Mouse (Mus musculus) embryonic fibroblast, embryonic 13.5 days (primary cell): ENCODE results near the gene Mcm6. TPM values are rescaled to one million over a fixed set of nuclear protein-coding genes. Genes with fewer than 3 reads are reported as not detected.
"Not testable (repeated sequence)": the region's sequence is repeated elsewhere in the genome, so short reads cannot be mapped to it uniquely, and the experiment has no call there.

Experiments
- H3K27ac ChIP-seq: 2 replicates; pipeline ENCODE4 v1.5.1; 2012; ENCODE audit warnings: low read length, control low read depth, inconsistent platforms; ENCODE audit not compliant: insufficient read depth
- H3K4me1 ChIP-seq: 2 replicates; pipeline ENCODE4 v1.6.1; 2011; ENCODE audit warnings: low read length; ENCODE audit not compliant: control insufficient read depth, insufficient read depth
- H3K4me3 ChIP-seq: 2 replicates; pipeline ENCODE4 v1.5.1; 2011; ENCODE audit warnings: mild to moderate bottlenecking, control low read depth, low read length; ENCODE audit not compliant: insufficient read depth
- CTCF ChIP-seq: IDR thresholded peaks from 2 replicates; pipeline ENCODE4 v1.5.1; 2011; ENCODE audit warnings: mild to moderate bottlenecking, control low read depth, low read length, moderate library complexity, borderline replicate concordance; ENCODE audit not compliant: insufficient read depth
- POLR2A ChIP-seq: IDR thresholded peaks from 2 replicates; pipeline ENCODE4 v1.6.1; 2011; ENCODE audit warnings: low read depth, mild to moderate bottlenecking, control low read depth, low read length, moderate library complexity
- polyA plus RNA-seq: library from polyadenylated mRNA; stranded (reverse); fragments of >200 nt; gene quantifications from 2 replicates; pipeline ENCODE4 v1.2.4, GENCODE M21; 2011; ENCODE audit warnings: low read depth; ENCODE audit not compliant: missing spikeins, insufficient read length

The Mcm6 gene
- polyA plus RNA-seq, 1 experiment = 91.1 TPM

GRCm38 (mm10) chr1:128337708-128338320 lies 21.6 kb downstream of the Mcm6 start:
- Histone ChIP-seq H3K4me3 (no peak overlapping the region), H3K27ac (no peak overlapping the region), H3K4me1 (no peaks in the 10 kb centered on the region)
- TF ChIP-seq CTCF (no peak), POLR2A (no peak)

GRCm38 (mm10) chr1:128330313-128330712 lies 29.2 kb downstream of the Mcm6 start:
- no peak for TF ChIP-seq CTCF
- H3K27ac ChIP-seq = no peak overlapping the region
- H3K4me1 ChIP-seq = no peaks in the 10 kb centered on the region
- H3K4me3 ChIP-seq = no peak overlapping the region

- TF ChIP-seq CTCF (no peak), POLR2A (no peak)
- no peak within 1 kb of the TSS for H3K27ac ChIP-seq
Measured at GRCm38 (mm10) chr1:128328218-128328617, 31.2 kb downstream of the Mcm6 start, which contains the start of gene Lct. Lct (minus strand) TSS chr1:128328318.

GRCm38 (mm10) chr1:128327165-128327564 lies 32.3 kb downstream of the Mcm6 start:
- Histone ChIP-seq H3K4me1 (no peaks in the 10 kb centered on the region), H3K4me3 (no peak overlapping the region), H3K27ac (no peak overlapping the region)
- TF ChIP-seq CTCF = no peak
- no peak for TF ChIP-seq POLR2A

More at GRCm38 (mm10) chr1:128328218-128328617, 31.2 kb downstream of the Mcm6 start, which contains the start of gene Lct:
- Histone ChIP-seq H3K4me3 (no peak within 1 kb of the TSS), H3K4me1 (no peaks in the 10 kb centered on the region)

GRCm38 (mm10) chr1:128324776-128325175 lies 34.7 kb downstream of the Mcm6 start:
- H3K4me3 ChIP-seq = no peak overlapping the region
- H3K4me1 ChIP-seq = no peaks in the 10 kb centered on the region
- no peak overlapping the region for H3K27ac ChIP-seq
- TF ChIP-seq POLR2A (no peak), CTCF (no peak)

GRCm38 (mm10) chr1:128323026-128323643 lies 36.3 kb downstream of the Mcm6 start:
- no peak overlapping the region for H3K27ac ChIP-seq
- H3K4me3 ChIP-seq = no peak overlapping the region
- no peaks in the 10 kb centered on the region for H3K4me1 ChIP-seq
- no peak for TF ChIP-seq CTCF
- TF ChIP-seq POLR2A = no peak

GRCm38 (mm10) chr1:128319266-128319665 lies 40.2 kb downstream of the Mcm6 start:
- H3K27ac ChIP-seq = not testable (repeated sequence)

GRCm38 (mm10) chr1:128314665-128315064 lies 44.8 kb downstream of the Mcm6 start:
- Histone ChIP-seq H3K4me1 (no peaks in the 10 kb centered on the region), H3K27ac (no peak overlapping the region), H3K4me3 (no peak overlapping the region)
- TF ChIP-seq POLR2A = no peak
- no peak for TF ChIP-seq CTCF

More at GRCm38 (mm10) chr1:128319266-128319665, 40.2 kb downstream of the Mcm6 start:
- not testable (repeated sequence) for H3K4me3 ChIP-seq, H3K4me1 ChIP-seq

GRCm38 (mm10) chr1:128309043-128309442 lies 50.4 kb downstream of the Mcm6 start:
- Histone ChIP-seq H3K4me3 (no peak overlapping the region), H3K4me1 (no peaks in the 10 kb centered on the region), H3K27ac (no peak overlapping the region)
- TF ChIP-seq CTCF = no peak
- no peak for TF ChIP-seq POLR2A

GRCm38 (mm10) chr1:128303900-128304299 lies 55.6 kb downstream of the Mcm6 start:
- TF ChIP-seq POLR2A (no peak), CTCF (no peak)
- Histone ChIP-seq H3K4me3 (no peak overlapping the region), H3K4me1 (no peaks in the 10 kb centered on the region), H3K27ac (no peak overlapping the region)
